Mouse (Mus musculus) Patski (cell line): Measurements from ENCODE around the gene Nol6. TPM values are rescaled to one million over a fixed set of nuclear protein-coding genes. Genes with fewer than 3 reads are reported as not detected.

ENCODE experiments used
- ATAC-seq: fragments of 100-300 bp; one replicate; pipeline ENCODE4 v1.8.0; 2021
- CTCF ChIA-PET: fragments of 350-600 bp; sonication (Branson Sonifier 250); formaldehyde crosslinking; loops from one replicate; lab custom pipeline; 2022; ENCODE audit warnings: inconsistent platforms; lab: Charles Lee
- POLR2A ChIA-PET: fragments of 350-600 bp; sonication (Branson Sonifier 250); formaldehyde crosslinking; loops from one replicate; lab custom pipeline; 2022; ENCODE audit warnings: antibody characterized with exemption, inconsistent platforms; lab: Charles Lee
- DNase-seq: peaks from one replicate; pipeline ENCODE4 v3.0.0-alpha.2; 2011; ENCODE audit warnings: low read depth, low spot score
- H3K27me3 ChIP-seq: fragments of 371-371 bp; one replicate; pipeline ENCODE4 v1.5.1; 2021
- CTCF ChIP-seq: fragments of 100-300 bp; IDR thresholded peaks from one replicate; pipeline ENCODE4 v1.5.1; 2021
- in situ Hi-C: fragments of 300-500 bp; cut with MboI; formaldehyde crosslinking; loops from 3 replicates; pipeline ENCODE4 v1.11.1; 2018; ENCODE audit warnings: low pct_unique_long_range_greater_than_20kb, mixed read lengths
- polyA plus RNA-seq: library from polyadenylated mRNA; unstranded; gene quantifications from one replicate; pipeline ENCODE4 v1.2.3, GENCODE M21; 2021

Gene Nol6
- polyA plus RNA-seq, 1 experiment from 2014 or later = 18.8 TPM

DNA sequence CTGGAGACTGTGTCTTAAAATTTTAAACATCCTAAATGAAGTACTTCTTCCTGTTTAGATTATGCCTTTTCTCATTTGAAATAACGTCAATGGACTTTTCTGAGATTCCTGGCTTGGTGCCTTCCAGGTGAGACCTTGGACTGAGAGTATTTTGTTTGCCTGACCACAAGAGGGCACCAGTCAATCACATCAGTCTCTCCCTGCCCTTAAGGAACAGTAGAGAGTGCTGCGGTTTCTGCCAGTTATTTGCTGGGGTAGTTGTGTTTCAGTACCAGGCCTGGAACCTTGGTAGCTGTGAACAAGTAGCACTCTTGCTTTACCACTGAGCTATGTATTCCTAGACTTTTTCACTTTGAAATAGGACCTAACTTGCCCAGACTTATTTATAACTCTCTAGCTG, 5.2 kb upstream of the Nol6 start:
- peak; percentile 77 for TF ChIP-seq CTCF
- in situ Hi-C loops = loop anchor here (5.0 to 25.0 kb wide), 2 partner anchors 83 to 583 kb away; partner anchors contain the start of genes Dctn3 and Rpp25l
- ChIA-PET POLR2A (no interaction called here), CTCF (interaction anchor here (0.8 to 4.8 kb wide), 9 partner anchors 15 to 95 kb away, joined by 3 to 32 read pairs (median 4); no protein-coding TSS in a partner anchor)
- no peak for ATAC-seq
- DNase-seq = no peak
- H3K27me3 ChIP-seq = no peaks in the 10 kb centered on the region

- no peaks in the 10 kb centered on the region for H3K27me3 ChIP-seq
- in situ Hi-C loops = no loop called here
- POLR2A ChIA-PET = no interaction called here
- no peak for ATAC-seq
- no peak for TF ChIP-seq CTCF
- DNase-seq = no peak
- CTCF ChIA-PET = interaction anchor here (2.5 kb wide), 1 partner anchor 68 kb away, joined by 23 read pairs; no protein-coding TSS in a partner anchor
Measured at GRCm38 (mm10) chr4:41118706-41119292, 5.5 kb downstream of the Nol6 start.

GRCm38 (mm10) chr4:41116817-41117216, 7.4 kb downstream of the Nol6 start:
- DNase-seq (no peak), ATAC-seq (no peak)
- H3K27me3 ChIP-seq = no peaks in the 10 kb centered on the region
- ChIA-PET CTCF (interaction anchor here (0.8 kb wide), 1 partner anchor 66 kb away, joined by 3 read pairs; no protein-coding TSS in a partner anchor), POLR2A (no interaction called here)
- in situ Hi-C loops = no loop called here
- no peak for TF ChIP-seq CTCF

DNA sequence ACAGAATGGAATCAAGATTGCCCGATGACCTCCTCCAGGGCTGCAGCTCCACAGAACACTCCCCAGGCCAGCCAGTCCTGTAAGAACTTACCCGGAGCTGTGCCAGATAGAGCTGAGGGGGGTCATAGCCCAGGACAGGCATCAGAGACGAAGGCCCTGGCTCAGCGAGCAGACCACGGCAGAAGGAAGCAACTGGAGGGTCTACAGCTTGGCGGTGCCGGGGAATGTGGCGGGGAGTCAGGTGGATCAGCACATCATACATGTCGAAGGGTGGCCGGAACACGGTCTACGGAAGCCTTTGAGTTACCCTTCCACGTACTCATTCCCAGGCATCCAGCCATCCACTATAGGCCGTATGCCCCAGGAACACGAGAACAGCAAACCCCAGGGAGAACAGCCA, 8.5 kb downstream of the Nol6 start:
- ChIA-PET POLR2A (no interaction called here), CTCF (interaction anchor here (2.1 kb wide), 1 partner anchor 65 kb away, joined by 6 read pairs; no protein-coding TSS in a partner anchor)
- no peak for TF ChIP-seq CTCF
- no peaks in the 10 kb centered on the region for H3K27me3 ChIP-seq
- DNase-seq (no peak), ATAC-seq (no peak)
- in situ Hi-C loops = no loop called here

DNA sequence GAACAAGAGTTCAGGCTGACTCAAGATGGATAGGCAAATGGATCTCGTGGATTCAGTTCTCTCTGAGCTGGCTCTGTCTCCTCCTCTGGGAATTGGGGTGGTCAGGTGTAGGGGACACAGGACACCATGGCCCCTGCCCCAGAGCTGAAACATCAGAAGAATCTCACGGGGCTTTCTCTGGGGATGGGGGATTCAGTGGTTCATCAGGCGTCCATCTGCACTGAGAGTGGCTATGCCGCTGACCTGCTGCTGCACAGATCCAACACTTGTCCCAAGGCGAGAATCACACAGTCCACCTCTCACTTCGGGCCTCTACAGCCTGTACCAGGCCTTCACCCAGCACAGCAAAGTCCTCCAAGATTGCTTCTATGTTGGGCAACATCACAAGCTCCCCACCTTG, 9.2 kb downstream of the Nol6 start:
- ATAC-seq = no peak
- in situ Hi-C loops = no loop called here
- DNase-seq = no peak
- ChIA-PET POLR2A (no interaction called here), CTCF (interaction anchor here (2.1 kb wide), 1 partner anchor 65 kb away, joined by 6 read pairs; no protein-coding TSS in a partner anchor)
- TF ChIP-seq CTCF = no peak
- H3K27me3 ChIP-seq = no peaks in the 10 kb centered on the region

DNA sequence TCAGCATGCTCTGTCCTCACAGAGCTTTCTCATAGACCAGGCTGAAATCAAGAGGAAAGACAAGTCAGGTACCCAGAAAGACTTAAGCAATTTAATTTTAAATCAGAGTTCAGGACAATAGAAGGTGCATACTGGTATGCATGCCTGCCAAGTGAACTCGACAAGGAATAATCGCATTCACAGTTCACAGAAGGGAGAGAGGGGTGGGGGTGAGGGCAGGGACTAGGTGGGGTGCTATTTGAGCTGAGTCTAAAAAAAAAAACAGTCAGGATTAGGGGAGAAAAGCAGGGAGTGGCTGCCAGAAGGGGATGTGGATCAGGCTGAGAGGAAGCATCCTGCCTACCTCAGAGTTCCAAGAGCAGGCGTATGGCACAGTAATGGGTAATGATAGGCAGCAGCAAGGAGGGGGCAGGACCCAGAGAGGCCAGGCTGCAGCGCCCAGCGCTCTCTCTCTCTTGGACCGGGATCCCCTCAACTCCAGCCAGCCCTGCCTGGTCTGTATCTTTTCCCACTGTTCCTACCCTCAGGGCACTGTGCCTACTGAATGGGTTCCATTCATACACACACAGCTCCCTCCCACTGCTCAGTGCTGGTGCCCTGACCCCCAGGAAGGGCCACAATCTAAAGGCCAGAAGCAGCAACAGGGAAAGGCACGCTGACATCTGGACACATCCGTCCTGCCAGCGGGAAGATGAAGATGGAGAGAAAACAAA, 9.7 kb downstream of the Nol6 start:
- CTCF ChIA-PET = interaction anchor here (2.1 kb wide), 1 partner anchor 64 kb away, joined by 6 read pairs; no protein-coding TSS in a partner anchor
- POLR2A ChIA-PET = no interaction called here
- in situ Hi-C loops = no loop called here
- no peak for ATAC-seq
- H3K27me3 ChIP-seq = no peaks in the 10 kb centered on the region
- no peak for DNase-seq
- no peak for TF ChIP-seq CTCF

GRCm38 (mm10) chr4:41108717-41109425, 15.4 kb downstream of the Nol6 start:
- POLR2A ChIA-PET = no interaction called here
- ATAC-seq = no peak

GRCm38 (mm10) chr4:41107440-41107839, 16.8 kb downstream of the Nol6 start:
- ATAC-seq = no peak
- CTCF ChIA-PET = no interaction called here
- DNase-seq = no peak
- in situ Hi-C loops = no loop called here
- no peak for TF ChIP-seq CTCF
- no peaks in the 10 kb centered on the region for H3K27me3 ChIP-seq
- POLR2A ChIA-PET = no interaction called here

More at GRCm38 (mm10) chr4:41108717-41109425, 15.4 kb downstream of the Nol6 start:
- no peak for TF ChIP-seq CTCF
- DNase-seq = no peak
- H3K27me3 ChIP-seq = no peaks in the 10 kb centered on the region
- in situ Hi-C loops = no loop called here
- CTCF ChIA-PET = no interaction called here

DNA sequence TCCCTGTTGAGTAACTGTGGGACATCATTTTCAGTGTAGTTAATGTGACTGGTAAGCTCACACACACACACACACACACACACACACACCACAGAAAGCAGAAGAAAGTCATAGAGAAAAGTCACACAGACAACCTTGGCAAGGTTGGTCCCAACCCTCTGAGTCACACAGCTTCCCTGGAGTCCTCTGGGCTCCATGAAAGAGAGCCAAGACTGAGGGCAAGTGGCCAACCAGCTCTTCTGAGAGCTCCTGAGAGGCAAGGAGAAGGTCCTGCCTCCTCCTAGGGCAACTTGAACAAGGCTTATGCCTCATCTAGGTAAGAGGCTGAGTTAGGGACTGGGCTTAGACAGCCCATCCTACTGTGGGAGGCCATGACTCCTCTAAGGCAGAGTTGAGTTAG, 21.4 kb downstream of the Nol6 start:
- no peaks in the 10 kb centered on the region for H3K27me3 ChIP-seq
- ATAC-seq (no peak), DNase-seq (no peak)
- POLR2A ChIA-PET = no interaction called here
- in situ Hi-C loops = no loop called here
- CTCF ChIA-PET = interaction anchor here (1.4 to 2.2 kb wide), 2 partner anchors 39 to 51 kb away, joined by 3 to 9 read pairs; no protein-coding TSS in a partner anchor
- TF ChIP-seq CTCF = no peak

GRCm38 (mm10) chr4:41100986-41101385, 23.3 kb downstream of the Nol6 start:
- ATAC-seq (no peak), DNase-seq (no peak)
- ChIA-PET POLR2A (no interaction called here), CTCF (no interaction called here)
- no peak for TF ChIP-seq CTCF
- H3K27me3 ChIP-seq = no peaks in the 10 kb centered on the region
- in situ Hi-C loops = no loop called here
